Mouse (Mus musculus) neutrophil, adult 59 days (primary cell): ENCODE results near the gene Dnajc25. TPM values are rescaled to one million over a fixed set of nuclear protein-coding genes. Genes with fewer than 3 reads are reported as not detected.

Source experiments
- total RNA-seq, 2 experiments: library from RNA; stranded (reverse); gene quantifications; 1 replicate in 1 of 2; 2 replicates in 1 of 2; pipeline ENCODE4 v1.2.4; 2023

Gene Dnajc25
- 1 to 10 TPM; 6.2 to 8.6 TPM for total RNA-seq

GRCm38 (mm10) chr4:58994762-58995161 is at the start of gene Dnajc25:
Gene Dnajc25 (plus strand): TSS chr4:58995062.

GRCm38 (mm10) chr4:58986540-58987190 is 8.2 kb upstream of the Dnajc25 start, which contains the start of gene Ptgr1:
Gene Ptgr1 (minus strand): TSS chr4:58987119.

GRCm38 (mm10) chr4:59002948-59003805 is 8.3 kb downstream of the Dnajc25 start, which contains the start of gene Gm20503:
Gene Gm20503 (plus strand): TSS chr4:59003210.

GRCm38 (mm10) chr4:59034918-59035785 is 40.3 kb downstream of the Dnajc25 start, which contains the start of gene Gng10:
Gene Gng10 (plus strand): TSS chr4:59035088.

Other genes with a start within 250 kb of the Dnajc25 start
- gene Olfr267, start 207.3 kb upstream of the Dnajc25 start, total RNA-seq: under 1 TPM in 1 of 2 experiments, not detected in 1; 0.11 TPM
- 10 to 100 TPM; 87.2 to 87.5 TPM for gene Ecpas, start 82.3 kb upstream of the Dnajc25 start, total RNA-seq
- gene Zkscan16, start 51.4 kb upstream of the Dnajc25 start, total RNA-seq: not detected
- gene Ptgr1, start 7.9 kb upstream of the Dnajc25 start, total RNA-seq: 10 to 100 TPM; 19.9 to 23.1 TPM
- 1 to 10 TPM in 1 of 2 experiments, under 1 TPM in 1; 0.49 to 3.3 TPM for gene Gm20503, start 8.1 kb downstream of the Dnajc25 start, total RNA-seq
- 10 to 100 TPM; 81.5 to 92.8 TPM for gene Gng10, start 40.0 kb downstream of the Dnajc25 start, total RNA-seq
- not detected for gene AI481877, start 143.9 kb downstream of the Dnajc25 start, total RNA-seq
- 10 to 100 TPM; 29.5 to 30.1 TPM for gene Ugcg, start 194.2 kb downstream of the Dnajc25 start, total RNA-seq